Mouse (Mus musculus): ENCODE results near the gene Kbtbd6.

The Kbtbd6 gene

GRCm38 (mm10) chr14:79481339-79482151 lies 29.9 kb downstream of the Kbtbd6 start, which contains the start of gene Wbp4:
Gene Wbp4 (minus strand): TSS chr14:79481520.
- DNase-seq (ENCODE audit: low read depth), result peak; percentile 92

DNA sequence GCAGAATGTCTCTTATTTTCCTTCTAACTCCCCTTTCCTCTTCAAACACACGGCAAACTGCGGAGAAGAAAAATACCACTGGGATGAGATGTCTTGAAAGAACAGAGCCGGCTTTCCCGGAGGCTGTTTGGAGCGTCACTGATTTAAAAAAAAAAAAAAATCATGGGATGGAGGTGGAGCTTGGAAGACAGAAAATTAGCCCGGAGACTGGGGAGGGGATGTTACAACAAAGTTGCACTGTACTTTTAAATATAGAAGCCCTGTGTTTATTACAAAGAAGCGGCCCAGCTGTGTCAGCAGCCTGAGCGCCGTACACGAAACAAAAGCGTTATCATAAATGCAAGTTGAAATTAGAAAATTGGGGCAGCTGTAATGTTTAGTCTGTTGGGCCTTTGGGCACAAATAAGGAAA lies 30.6 kb downstream of the Kbtbd6 start:
- peak; percentile 53 for DNase-seq (ENCODE audit: low read depth)

GRCm38 (mm10) chr14:79482747-79483355 lies 31.2 kb downstream of the Kbtbd6 start:
- peak; percentile 45 for DNase-seq (ENCODE audit: low read depth)

DNA sequence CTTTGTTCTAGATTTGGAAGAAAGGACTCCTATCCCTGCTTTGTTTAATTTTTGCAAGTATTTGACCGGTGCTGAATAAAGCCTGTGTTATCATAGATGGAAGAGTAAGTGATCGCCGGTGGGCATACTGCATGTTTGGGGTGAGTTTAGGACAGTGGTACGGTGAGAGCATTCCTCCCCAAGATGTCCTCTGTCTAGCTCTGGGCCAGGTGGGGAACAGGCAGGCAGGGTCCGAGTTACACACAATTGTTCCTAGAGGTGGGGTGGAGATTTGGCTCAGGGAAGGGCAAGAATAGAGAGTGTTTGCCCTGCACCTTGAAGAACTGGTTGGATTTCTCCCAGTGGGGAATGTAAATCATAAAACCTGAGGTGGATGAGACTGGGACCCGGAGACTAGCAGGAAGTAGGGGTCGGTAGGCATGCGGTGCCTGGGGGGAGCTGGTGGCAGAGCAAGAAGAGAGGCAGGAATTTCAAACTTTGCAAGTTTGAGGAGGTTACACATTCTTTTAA lies 32.0 kb downstream of the Kbtbd6 start:
- DNase-seq (ENCODE audit: low read depth), result peak; percentile 22

DNA sequence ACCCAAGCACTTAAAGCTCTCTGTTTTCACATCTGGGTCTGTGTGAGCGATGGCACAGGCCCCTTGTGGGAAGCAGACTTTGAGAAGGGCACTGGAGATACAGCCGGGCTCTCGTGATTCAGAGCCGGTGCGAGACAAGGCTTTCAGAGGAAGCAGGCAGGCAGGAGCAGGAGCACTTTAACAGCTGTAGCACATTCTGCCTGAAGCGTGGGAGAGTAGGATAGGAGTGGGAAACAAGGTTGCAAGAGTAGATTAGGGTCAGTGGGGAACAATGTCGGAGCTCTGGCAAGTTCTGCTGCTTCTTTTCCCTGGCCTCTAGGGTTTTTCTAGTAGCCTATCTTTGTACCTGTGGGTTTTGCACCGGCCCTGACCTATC lies 35.0 kb downstream of the Kbtbd6 start:
- no peak for DNase-seq (ENCODE audit: low read depth)

DNA sequence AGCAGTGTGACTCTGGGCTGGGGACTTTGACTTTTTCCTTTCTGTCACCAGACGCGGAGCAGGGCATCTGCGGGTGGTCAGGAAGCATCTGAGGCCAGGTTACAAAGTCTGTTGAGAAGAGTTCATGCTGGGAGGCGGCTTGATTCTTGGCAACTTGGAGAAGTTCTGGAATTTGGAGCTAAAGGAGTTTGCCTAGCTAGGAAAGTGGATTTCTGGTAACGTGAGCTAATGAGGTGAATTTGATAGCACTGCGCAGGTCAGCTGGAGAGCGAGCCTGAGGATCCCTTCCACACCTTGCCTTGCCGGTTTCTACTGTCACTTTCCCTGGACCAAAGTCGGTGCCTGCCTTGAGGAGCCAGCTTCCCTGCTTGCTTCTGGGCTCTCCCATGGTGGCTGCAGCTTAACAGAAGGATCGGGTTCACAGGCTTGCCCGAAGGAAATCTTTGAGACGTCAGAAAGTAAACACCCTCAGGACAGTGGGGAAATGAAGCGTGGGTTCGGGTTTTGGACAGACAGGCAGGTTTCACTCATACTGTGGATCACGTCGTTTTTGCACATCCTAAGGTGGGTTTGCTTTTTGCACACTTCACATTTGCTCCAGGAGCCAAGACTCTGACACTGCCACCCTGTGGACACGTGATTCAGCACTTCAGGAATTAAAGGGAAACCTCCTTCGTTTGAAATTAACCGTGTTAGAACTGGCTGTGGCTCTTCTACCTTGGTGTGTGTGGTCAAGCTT lies 35.5 kb downstream of the Kbtbd6 start:
- peak; percentile 55 for DNase-seq (ENCODE audit: low read depth)

GRCm38 (mm10) chr14:79488531-79488930 lies 36.9 kb downstream of the Kbtbd6 start:
- no peak for DNase-seq (ENCODE audit: low read depth)

GRCm38 (mm10) chr14:79489150-79489549 lies 37.5 kb downstream of the Kbtbd6 start:
- no peak for DNase-seq (ENCODE audit: low read depth)

GRCm38 (mm10) chr14:79490246-79490645 lies 38.6 kb downstream of the Kbtbd6 start:
- DNase-seq (ENCODE audit: low read depth), result no peak

DNA sequence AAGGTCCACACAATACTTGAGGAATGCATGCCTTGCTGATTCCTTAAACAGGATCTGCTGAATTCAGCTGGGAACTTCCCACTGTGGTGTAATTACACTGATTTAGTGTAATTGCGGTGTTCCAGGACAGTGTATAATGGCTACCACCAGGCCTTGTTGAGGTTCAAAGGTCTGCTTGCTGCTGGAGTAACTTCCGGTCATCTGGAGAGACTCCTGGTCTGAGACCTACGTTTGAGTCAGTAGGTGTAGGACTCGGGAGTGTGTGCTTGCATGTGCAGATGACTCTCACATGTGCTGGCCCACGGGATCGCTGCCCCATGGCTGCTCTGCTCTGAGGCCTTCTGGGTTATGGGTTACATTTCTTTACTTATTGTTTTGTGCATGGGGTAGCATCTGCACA lies 42.7 kb downstream of the Kbtbd6 start:
- DNase-seq (ENCODE audit: low read depth), result no peak

- peak; percentile 64 for DNase-seq (ENCODE audit: low read depth)
Measured at GRCm38 (mm10) chr14:79499326-79499725, 47.7 kb downstream of the Kbtbd6 start.

DNA sequence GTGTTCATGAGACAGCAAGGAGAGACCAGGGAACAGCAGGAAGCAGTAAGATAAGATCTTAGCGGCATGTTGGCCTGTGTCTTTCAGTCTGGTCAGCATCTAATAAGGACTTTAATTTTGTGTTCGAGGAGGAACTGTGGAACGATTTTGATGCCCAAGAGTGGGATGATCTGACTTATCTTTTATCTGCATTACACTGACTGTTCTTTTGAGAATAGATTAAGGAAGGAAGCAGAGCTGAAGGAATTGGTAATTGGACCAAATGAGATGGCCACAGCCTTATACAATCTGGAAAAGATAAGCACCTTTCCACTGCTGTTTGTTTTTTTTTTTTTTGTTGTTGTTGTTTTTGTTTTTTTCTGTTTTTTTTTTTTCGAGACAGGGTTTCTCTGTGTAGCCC lies 49.1 kb downstream of the Kbtbd6 start:
- no peak for DNase-seq (ENCODE audit: low read depth)

- peak; percentile 29 for DNase-seq (ENCODE audit: low read depth)
Measured at GRCm38 (mm10) chr14:79503371-79504075, 51.9 kb downstream of the Kbtbd6 start.

Measured in induced T-regulatory cell, adult 2 months (primary cell).